20 mouse cellular contexts compared by ENCODE assay signal in genomic region chr2:80149332-80149731, GRCm38 (mm10). TPM values are rescaled to one million over a fixed set of nuclear protein-coding genes. Genes with fewer than 3 reads are reported as not detected.
A peak's percentile ranks its signal among the peaks of the same experiment; 100 is the strongest.
DNase-seq lines count a peak whose midpoint lies in the region; TF ChIP-seq lines count a peak whose summit lies in the region.
"Had no signal": no experiment of that assay in that cellular context is flagged by ENCODE, and none has a peak within 500 bp of the region (broad histone marks: within the 10 kb centered on the region; RNA-seq: fewer than 3 reads in every experiment).

No protein-coding gene starts in this region.

- no peak for TF ChIP-seq POLR2A in cortical plate, adult 2 months (IDR thresholded peaks at IDR 0.05; ENCODE audit: extremely low read depth, insufficient read depth, low read length)

- TF ChIP-seq CTCF in cortical plate, adult 2 months (IDR thresholded peaks at IDR 0.05; ENCODE audit: extremely low read depth, insufficient read depth, low read length): no peak

- peak overlapping the region; percentile 67 for H3K27ac ChIP-seq in cortical plate, adult 2 months (ENCODE audit: insufficient read depth, low read length)
- H3K27ac ChIP-seq: embryonic facial prominence, embryonic 10.5 days; heart, embryonic 10.5 days; hindbrain, embryonic 10.5 days; hindbrain, postnatal 0 days; kidney, embryonic 15.5 days; limb, embryonic 15.5 days; liver, embryonic 15.5 days; macrophage; midbrain, embryonic 10.5 days; stomach, embryonic 15.5 days had no signal

- H3K4me3 ChIP-seq in cortical plate, adult 2 months (ENCODE audit: insufficient read depth, low read length): no peak overlapping the region
- H3K4me3 ChIP-seq: embryonic facial prominence, embryonic 10.5 days; heart, embryonic 10.5 days; hindbrain, embryonic 10.5 days; kidney, embryonic 15.5 days; limb, embryonic 15.5 days; liver, embryonic 15.5 days; midbrain, embryonic 10.5 days; stomach, embryonic 15.5 days had no signal

- DNase-seq in cerebellum, postnatal 14 days: peak; percentile 10 to 24
- DNase-seq in cerebellum, adult 18-20 months: no peak
- DNase-seq in layer of hippocampus, adult 18-20 months (ENCODE audit: low spot score in 2 of 2): peak; percentile 26 to 55
- no peak for DNase-seq in layer of hippocampus, postnatal 10 days (ENCODE audit: low spot score in 2 of 2)
- peak; percentile 41 for DNase-seq in retina, postnatal 1 day
- no peak for DNase-seq in gastrocnemius, adult 18-20 months (ENCODE audit: low spot score)
- DNase-seq: adrenal gland, postnatal 36 days; thymus, adult 2 months had no signal

- H3K4me1 ChIP-seq in cortical plate, adult 2 months (ENCODE audit: control insufficient read depth, insufficient read depth, low read length): no peaks in the 10 kb centered on the region
- H3K4me1 ChIP-seq: embryonic facial prominence, embryonic 10.5 days; heart, embryonic 10.5 days; hindbrain, embryonic 10.5 days; kidney, embryonic 15.5 days; limb, embryonic 15.5 days; liver, embryonic 15.5 days; midbrain, embryonic 10.5 days; stomach, embryonic 15.5 days had no signal

RNA-seq across cellular contexts. Expression of gene Pde1a, which starts 20.1 kb away (rescaled TPM):
- 100 to 1,000 TPM; 162 to 167 TPM for total RNA-seq in layer of hippocampus, adult 18-20 months (2021)
- total RNA-seq in layer of hippocampus, postnatal 10 days (2021): 100 to 1,000 TPM; 128 to 147 TPM
- polyA plus RNA-seq in cortical plate, adult 2 months (2012; rRNA removed): 119 and 128 TPM in 2 replicates
- 1 to 10 TPM; 1.9 to 2.4 TPM for total RNA-seq in gastrocnemius, adult 18-20 months (2021)
- total RNA-seq: MEL had no signal
- polyA plus RNA-seq: macrophage had no signal

Comparison
In these comparisons a context has a peak if more than half of its experiments do, and no peak if none do; other contexts are left out.
1. DNase-seq: peak in cerebellum, postnatal 14 days (2 of 2), layer of hippocampus, adult 18-20 months (2 of 2) and retina, postnatal 1 day (single experiment); none in cerebellum, adult 18-20 months (0 of 2), layer of hippocampus, postnatal 10 days (0 of 2) and gastrocnemius, adult 18-20 months (single experiment).
2. RNA of gene Pde1a, which starts 20.1 kb away (total RNA-seq): 162 to 167 TPM in layer of hippocampus, adult 18-20 months and 128 to 147 TPM in layer of hippocampus, postnatal 10 days; 1.9 to 2.4 TPM in gastrocnemius, adult 18-20 months; every median in the first group is over 10 times any median in the second.